10 mouse cellular contexts compared by ENCODE assay signal in genomic region chr10:69523202-69523601, GRCm38 (mm10).
DNase-seq lines count a peak whose midpoint lies in the region; ATAC-seq and TF ChIP-seq lines count a peak whose summit lies in the region.
"Had no signal": no experiment of that assay in that cellular context is flagged by ENCODE, and none has a peak within 500 bp of the region (broad histone marks: within the 10 kb centered on the region; RNA-seq: fewer than 3 reads in every experiment).

No protein-coding gene starts in this region.

- no peak overlapping the region for H3K9ac ChIP-seq in heart, postnatal 0 days (replicated peaks; ENCODE audit: low read depth, low read length)
- H3K9ac ChIP-seq: embryonic facial prominence, embryonic 13.5 days had no signal

- peak; percentile 29 for TF ChIP-seq CTCF in heart, postnatal 0 days (IDR thresholded peaks at IDR 0.05; ENCODE audit: low read depth)

- DNase-seq in heart, postnatal 0 days (ENCODE audit: low spot score): no peak
- DNase-seq in heart, adult 9 months (ENCODE audit: low spot score in 2 of 2): no peak
- DNase-seq in spleen, postnatal 10 days (ENCODE audit: low spot score in 2 of 2): peak; percentile 4 to 23
- DNase-seq in spleen, postnatal 36 days (ENCODE audit: low spot score in 2 of 2): no peak
- peak; percentile 19 for DNase-seq in induced T-regulatory cell, adult 2 months (ENCODE audit: low read depth)
- DNase-seq in thymus, postnatal 36 days: peak; percentile 23 to 34
- DNase-seq: right cerebral cortex, postnatal 25 days had no signal

- H3K4me3 ChIP-seq in heart, postnatal 0 days (ENCODE audit: low read depth, low read length): no peak overlapping the region
- H3K4me3 ChIP-seq: embryonic facial prominence, embryonic 13.5 days had no signal

- H3K4me2 ChIP-seq in heart, postnatal 0 days (ENCODE audit: low read depth, low read length): no peak overlapping the region
- H3K4me2 ChIP-seq: embryonic facial prominence, embryonic 13.5 days had no signal

- H3K9me3 ChIP-seq in heart, postnatal 0 days (replicated peaks; ENCODE audit: control insufficient read depth, low read length): no peaks in the 10 kb centered on the region
- H3K9me3 ChIP-seq: embryonic facial prominence, embryonic 13.5 days had no signal

- no peaks in the 10 kb centered on the region for H3K36me3 ChIP-seq in heart, postnatal 0 days (replicated peaks; ENCODE audit: control insufficient read depth, insufficient read depth, low read length)
- H3K36me3 ChIP-seq: embryonic facial prominence, embryonic 13.5 days had no signal

- ATAC-seq in heart, postnatal 0 days (ENCODE audit: insufficient read depth, low read depth): no peak
- no peak for ATAC-seq in frontal cortex, adult (ENCODE audit: low TSS enrichment)
- ATAC-seq in monocyte, adult 5-6 weeks (replicated peaks; ENCODE audit: insufficient number of reproducible peaks, low FRiP score, low TSS enrichment, poor library complexity, severe bottlenecking): no peak

- no peaks in the 10 kb centered on the region for H3K27me3 ChIP-seq in heart, postnatal 0 days (ENCODE audit: control insufficient read depth, insufficient read depth, low read length)
- H3K27me3 ChIP-seq: embryonic facial prominence, embryonic 13.5 days had no signal

- 84% methylated on average over 3 of the region's 3 CpGs for WGBS in heart, postnatal 0 days

- no peak for TF ChIP-seq EP300 in heart, postnatal 0 days (IDR thresholded peaks at IDR 0.05; ENCODE audit: low read depth)

- H3K27ac ChIP-seq in heart, postnatal 0 days (ENCODE audit: low read depth): no peak overlapping the region

- H3K4me1 ChIP-seq in heart, postnatal 0 days (ENCODE audit: control insufficient read depth, insufficient read depth): no peaks in the 10 kb centered on the region

Comparison
In these comparisons a context has a peak if more than half of its experiments do, and no peak if none do; other contexts are left out.
1. DNase-seq: peak in spleen, postnatal 10 days (2 of 2), induced T-regulatory cell, adult 2 months (single experiment) and thymus, postnatal 36 days (2 of 2); none in heart, postnatal 0 days (single experiment), heart, adult 9 months (0 of 2) and spleen, postnatal 36 days (0 of 2).